In genomic region chr16:13381771-13382170, GRCm38 (mm10) we compare ENCODE assay signal across 24 mouse cellular contexts.
A peak's percentile ranks its signal among the peaks of the same experiment; 100 is the strongest.
DNase-seq lines count a peak whose midpoint lies in the region; ATAC-seq lines count a peak whose summit lies in the region.
"Had no signal": no experiment of that assay in that cellular context is flagged by ENCODE, and none has a peak within 500 bp of the region (broad histone marks: within the 10 kb centered on the region; RNA-seq: fewer than 3 reads in every experiment).

No protein-coding gene starts in this region.

- H3K36me3 ChIP-seq in midbrain, embryonic 11.5 days (ENCODE audit: control insufficient read depth, insufficient read depth, low read length): no peaks in the 10 kb centered on the region; the same call in 1 of the 2 replicates
- peaks cover 23% of the 10 kb centered on the region for H3K36me3 ChIP-seq in midbrain, embryonic 14.5 days (ENCODE audit: control insufficient read depth, insufficient read depth, low read length)

- no peak overlapping the region for H3K4me3 ChIP-seq in midbrain, embryonic 11.5 days (ENCODE audit: low read depth, low read length)
- H3K4me3 ChIP-seq in midbrain, embryonic 14.5 days (replicated peaks; ENCODE audit: low read depth, low read length): no peak overlapping the region
- H3K4me3 ChIP-seq: forebrain, embryonic 10.5 days; forebrain, embryonic 13.5 days; heart, adult 2 months; heart, embryonic 12.5 days; heart, embryonic 15.5 days; hindbrain, embryonic 10.5 days; hindbrain, embryonic 13.5 days; intestine, embryonic 15.5 days had no signal

- H3K4me2 ChIP-seq in midbrain, embryonic 11.5 days: no peak overlapping the region
- no peak overlapping the region for H3K4me2 ChIP-seq in midbrain, embryonic 14.5 days (ENCODE audit: low read length)
- H3K4me2 ChIP-seq: forebrain, embryonic 13.5 days; heart, embryonic 12.5 days; heart, embryonic 15.5 days; hindbrain, embryonic 13.5 days; intestine, embryonic 15.5 days had no signal

- H3K9me3 ChIP-seq in midbrain, embryonic 11.5 days (ENCODE audit: control insufficient read depth, low read length): no peaks in the 10 kb centered on the region
- H3K9me3 ChIP-seq in midbrain, embryonic 14.5 days (ENCODE audit: control insufficient read depth, low read length): no peaks in the 10 kb centered on the region
- H3K9me3 ChIP-seq: forebrain, embryonic 10.5 days; forebrain, embryonic 13.5 days; heart, embryonic 12.5 days; heart, embryonic 15.5 days; hindbrain, embryonic 10.5 days; hindbrain, embryonic 13.5 days; intestine, embryonic 15.5 days had no signal

- no peaks in the 10 kb centered on the region for H3K4me1 ChIP-seq in midbrain, embryonic 11.5 days (ENCODE audit: control insufficient read depth, insufficient read depth, low read length)
- no peaks in the 10 kb centered on the region for H3K4me1 ChIP-seq in midbrain, embryonic 14.5 days (ENCODE audit: control insufficient read depth, insufficient read depth, low read length)
- H3K4me1 ChIP-seq: forebrain, embryonic 10.5 days; forebrain, embryonic 13.5 days; hindbrain, embryonic 10.5 days; hindbrain, embryonic 13.5 days; intestine, embryonic 15.5 days had no signal

- 96% methylated on average over 2 of the region's 2 CpGs for WGBS in midbrain, embryonic 11.5 days
- 93% methylated on average over 2 of the region's 2 CpGs for WGBS in midbrain, embryonic 14.5 days

- DNase-seq in adrenal gland, adult 8-10 months: peak; percentile 25
- no peak for DNase-seq in adrenal gland, postnatal 25 days
- DNase-seq in midbrain, embryonic 11.5 days (ENCODE audit: low spot score, missing footprints): peak; percentile 28
- no peak for DNase-seq in midbrain, embryonic 14.5 days
- peak; percentile 40 to 42 for DNase-seq in adrenal gland, postnatal 36 days
- DNase-seq in heart, adult 9 months (ENCODE audit: low spot score in 2 of 2): no peak
- DNase-seq: cerebellum, adult 18-20 months; cerebellum, adult 9-10 months; cerebellum, postnatal 14 days; gastrocnemius, postnatal 10 days; gastrocnemius, postnatal 36 days; heart, adult 2 months; heart, postnatal 10 days; heart, postnatal 36 days; kidney, adult 11 months had no signal

- H3K27me3 ChIP-seq in midbrain, embryonic 11.5 days (ENCODE audit: control insufficient read depth, insufficient read depth, low read length): no peaks in the 10 kb centered on the region
- H3K27me3 ChIP-seq in midbrain, embryonic 14.5 days (ENCODE audit: control insufficient read depth, insufficient read depth, low read length): no peaks in the 10 kb centered on the region
- H3K27me3 ChIP-seq: forebrain, embryonic 13.5 days; heart, embryonic 12.5 days; heart, embryonic 15.5 days; hindbrain, embryonic 13.5 days; intestine, embryonic 15.5 days had no signal

- no peak overlapping the region for H3K27ac ChIP-seq in midbrain, embryonic 11.5 days (ENCODE audit: low read depth, low read length)
- no peak overlapping the region for H3K27ac ChIP-seq in midbrain, embryonic 14.5 days (replicated peaks; ENCODE audit: low read depth, low read length)
- H3K27ac ChIP-seq: forebrain, embryonic 10.5 days; forebrain, embryonic 13.5 days; heart, adult 2 months; heart, embryonic 15.5 days; hindbrain, embryonic 10.5 days; hindbrain, embryonic 13.5 days; intestine, embryonic 15.5 days had no signal

- no peak for ATAC-seq in midbrain, embryonic 11.5 days (ENCODE audit: low FRiP score)
- no peak for ATAC-seq in midbrain, embryonic 14.5 days (ENCODE audit: low FRiP score, low TSS enrichment)
- ATAC-seq: forebrain, embryonic 13.5 days; forebrain, embryonic 16.5 days; hindbrain, embryonic 16.5 days; intestine, embryonic 15.5 days had no signal

- H3K9ac ChIP-seq in midbrain, embryonic 11.5 days (ENCODE audit: low read length): no peak overlapping the region
- H3K9ac ChIP-seq in midbrain, embryonic 14.5 days (replicated peaks; ENCODE audit: low read length): no peak overlapping the region
- H3K9ac ChIP-seq: forebrain, embryonic 13.5 days; heart, embryonic 12.5 days; heart, embryonic 15.5 days; hindbrain, embryonic 13.5 days; intestine, embryonic 15.5 days had no signal

Comparison
In these comparisons a context has a peak if more than half of its experiments do, and no peak if none do; other contexts are left out.
1. DNase-seq: peak in adrenal gland, adult 8-10 months (single experiment), midbrain, embryonic 11.5 days (single experiment) and adrenal gland, postnatal 36 days (2 of 2); none in adrenal gland, postnatal 25 days (single experiment), midbrain, embryonic 14.5 days (single experiment) and heart, adult 9 months (0 of 2).